Mouse (Mus musculus) erythroblast, embryonic 14.5 days (primary cell): ENCODE data around the gene Atp1a4.

Source experiments
- GATA1 ChIP-seq: IDR thresholded peaks from 2 replicates; pipeline ENCODE4 v1.6.1; 2012; ENCODE audit warnings: low read length, inconsistent platforms, mixed read lengths
- TAL1 ChIP-seq: IDR thresholded peaks from 3 replicates; pipeline ENCODE4 v1.6.1; 2012; ENCODE audit warnings: low read length, inconsistent platforms, mixed read lengths

DNA sequence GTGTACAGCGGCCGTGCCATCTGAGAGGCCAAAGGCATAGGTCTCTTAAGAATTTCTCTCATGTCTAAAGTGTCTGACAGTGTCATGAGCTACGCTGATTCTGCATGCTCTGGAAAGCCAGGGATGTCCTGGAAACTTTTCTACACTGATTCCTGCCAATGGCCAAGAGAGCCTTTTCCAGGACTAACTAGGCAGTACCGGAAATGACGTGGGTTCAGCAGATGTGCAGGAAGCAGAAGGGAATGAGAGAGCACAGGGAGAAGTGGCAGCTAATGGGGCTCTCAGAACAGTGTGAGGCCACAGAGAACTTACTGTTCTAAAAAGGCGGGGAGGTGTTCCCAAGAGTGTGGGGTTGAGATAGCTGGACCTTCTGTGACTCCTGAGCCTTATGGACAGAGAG lies 15.2 kb upstream of the Atp1a4 start:
- no peak for TF ChIP-seq GATA1
- TF ChIP-seq TAL1: no peak
